Mouse (Mus musculus): ENCODE results near the gene Aqp9.

DNA sequence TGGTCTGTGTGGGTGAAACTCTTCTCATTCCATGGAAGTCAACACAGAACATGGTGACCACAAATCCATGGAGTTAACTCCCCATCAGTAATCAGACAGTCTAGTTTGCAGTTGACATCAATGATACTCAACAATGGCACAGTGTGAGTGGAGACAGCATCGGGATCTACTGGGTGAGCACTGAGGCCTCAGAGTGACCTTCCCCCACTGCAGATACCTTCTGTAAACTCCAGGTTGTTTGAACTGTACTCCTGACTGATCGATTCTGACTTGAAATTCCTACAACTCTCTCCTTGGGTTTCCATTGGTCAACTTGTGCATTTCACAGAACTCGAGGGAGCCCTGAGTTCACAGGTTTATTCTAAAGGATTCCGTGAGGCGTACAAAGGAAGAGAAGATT, 8.8 kb downstream of the Aqp9 start:
- TF ChIP-seq CTCF (IDR thresholded peaks at IDR 0.05; ENCODE audit: low read depth, low read length) (no peak), POLR2A (IDR thresholded peaks at IDR 0.05; ENCODE audit: extremely low read depth, insufficient read depth, low read length) (no peak)
